Mouse (Mus musculus): ENCODE measurements around the gene Uroc1. TPM values are rescaled to one million over a fixed set of nuclear protein-coding genes. Genes with fewer than 3 reads are reported as not detected.

The Uroc1 gene
- polyA plus RNA-seq, 1 experiment: not detected

GRCm38 (mm10) chr6:90317510-90318258 lies 15.4 kb upstream of the Uroc1 start:
- no peak overlapping the region for H3K27ac ChIP-seq (ENCODE audit: insufficient read depth, low read length)
- 63% methylated on average over 2 of the region's 2 CpGs for WGBS
- TF ChIP-seq CTCF (IDR thresholded peaks at IDR 0.05; ENCODE audit: borderline replicate concordance, insufficient read depth, low read depth, low read length): no peak
- no peak for TF ChIP-seq POLR2A (IDR thresholded peaks at IDR 0.05; ENCODE audit: borderline replicate concordance, insufficient read depth, low read length)
- no peak overlapping the region for H3K4me3 ChIP-seq (replicated peaks; ENCODE audit: insufficient read depth, low read depth, low read length)
- no peaks in the 10 kb centered on the region for H3K4me1 ChIP-seq (ENCODE audit: control insufficient read depth, insufficient read depth, low read length)
- DNase-seq: peak in 1 of 2 experiments; percentile 0
- H3K27me3 ChIP-seq (ENCODE audit: control insufficient read depth, insufficient read depth, low read length): no peaks in the 10 kb centered on the region

- 90% methylated on average over 2 of the region's 2 CpGs for WGBS
- Histone ChIP-seq H3K4me1 (ENCODE audit: control insufficient read depth, insufficient read depth, low read length) (no peaks in the 10 kb centered on the region), H3K27me3 (ENCODE audit: control insufficient read depth, insufficient read depth, low read length) (no peaks in the 10 kb centered on the region), H3K27ac (ENCODE audit: insufficient read depth, low read length) (no peak overlapping the region), H3K4me3 (replicated peaks; ENCODE audit: insufficient read depth, low read depth, low read length) (no peak overlapping the region)
- DNase-seq: no peak
- TF ChIP-seq CTCF (IDR thresholded peaks at IDR 0.05; ENCODE audit: borderline replicate concordance, insufficient read depth, low read depth, low read length) (no peak), POLR2A (IDR thresholded peaks at IDR 0.05; ENCODE audit: borderline replicate concordance, insufficient read depth, low read length) (no peak)
Measured at GRCm38 (mm10) chr6:90319019-90319418, 14.1 kb upstream of the Uroc1 start.

GRCm38 (mm10) chr6:90319475-90320191 lies 13.5 kb upstream of the Uroc1 start:
- H3K27ac ChIP-seq (ENCODE audit: insufficient read depth, low read length): no peak overlapping the region
- no peaks in the 10 kb centered on the region for H3K27me3 ChIP-seq (ENCODE audit: control insufficient read depth, insufficient read depth, low read length)
- WGBS: 36% methylated on average over 7 of the region's 7 CpGs
- no peak overlapping the region for H3K4me3 ChIP-seq (replicated peaks; ENCODE audit: insufficient read depth, low read depth, low read length)
- no peaks in the 10 kb centered on the region for H3K4me1 ChIP-seq (ENCODE audit: control insufficient read depth, insufficient read depth, low read length)
- TF ChIP-seq POLR2A (IDR thresholded peaks at IDR 0.05; ENCODE audit: borderline replicate concordance, insufficient read depth, low read length) (no peak), CTCF (IDR thresholded peaks at IDR 0.05; ENCODE audit: borderline replicate concordance, insufficient read depth, low read depth, low read length) (no peak)
- no peak for DNase-seq

DNA sequence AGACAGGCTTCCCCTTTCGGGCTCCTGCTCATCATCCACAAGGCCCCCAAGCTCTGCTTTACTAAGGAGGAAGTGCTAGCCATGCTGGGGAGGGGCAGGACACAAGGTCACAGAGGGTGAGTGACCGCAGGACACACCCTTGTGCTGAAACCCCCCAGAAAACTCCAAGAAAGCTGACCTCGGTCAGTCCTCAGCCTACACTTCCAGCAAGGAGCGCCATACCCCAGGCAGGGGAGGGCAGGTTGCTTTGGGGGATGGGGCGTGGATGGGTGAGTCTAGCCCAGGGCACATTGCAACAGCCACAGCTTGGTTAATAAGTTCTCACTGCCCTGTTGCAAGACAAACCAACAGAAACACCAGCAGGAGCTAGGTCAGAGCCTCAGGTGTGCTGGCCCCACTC lies 12.7 kb upstream of the Uroc1 start:
- DNase-seq: no peak
- Histone ChIP-seq H3K27ac (ENCODE audit: insufficient read depth, low read length) (no peak overlapping the region), H3K4me1 (ENCODE audit: control insufficient read depth, insufficient read depth, low read length) (no peaks in the 10 kb centered on the region), H3K4me3 (replicated peaks; ENCODE audit: insufficient read depth, low read depth, low read length) (no peak overlapping the region), H3K27me3 (ENCODE audit: control insufficient read depth, insufficient read depth, low read length) (no peaks in the 10 kb centered on the region)
- TF ChIP-seq POLR2A (IDR thresholded peaks at IDR 0.05; ENCODE audit: borderline replicate concordance, insufficient read depth, low read length) (no peak), CTCF (IDR thresholded peaks at IDR 0.05; ENCODE audit: borderline replicate concordance, insufficient read depth, low read depth, low read length) (no peak)
- WGBS: 83% methylated on average over 5 of the region's 5 CpGs

- no peak overlapping the region for H3K4me3 ChIP-seq (replicated peaks; ENCODE audit: insufficient read depth, low read depth, low read length)
- no peaks in the 10 kb centered on the region for H3K4me1 ChIP-seq (ENCODE audit: control insufficient read depth, insufficient read depth, low read length)
- no peak overlapping the region for H3K27ac ChIP-seq (ENCODE audit: insufficient read depth, low read length)
- WGBS: 42% methylated on average over 4 of the region's 4 CpGs
- no peak for DNase-seq
- H3K27me3 ChIP-seq (ENCODE audit: control insufficient read depth, insufficient read depth, low read length): no peaks in the 10 kb centered on the region
- TF ChIP-seq POLR2A (IDR thresholded peaks at IDR 0.05; ENCODE audit: borderline replicate concordance, insufficient read depth, low read length) (no peak), CTCF (IDR thresholded peaks at IDR 0.05; ENCODE audit: borderline replicate concordance, insufficient read depth, low read depth, low read length) (no peak)
Measured at GRCm38 (mm10) chr6:90321811-90322210, 11.3 kb upstream of the Uroc1 start.

GRCm38 (mm10) chr6:90324026-90324425 lies 9.1 kb upstream of the Uroc1 start:
- no peak overlapping the region for H3K27ac ChIP-seq (ENCODE audit: insufficient read depth, low read length)
- 26% methylated on average over 3 of the region's 3 CpGs for WGBS
- no peaks in the 10 kb centered on the region for H3K27me3 ChIP-seq (ENCODE audit: control insufficient read depth, insufficient read depth, low read length)
- DNase-seq: no peak
- H3K4me1 ChIP-seq (ENCODE audit: control insufficient read depth, insufficient read depth, low read length): no peaks in the 10 kb centered on the region
- TF ChIP-seq POLR2A (IDR thresholded peaks at IDR 0.05; ENCODE audit: borderline replicate concordance, insufficient read depth, low read length) (no peak), CTCF (IDR thresholded peaks at IDR 0.05; ENCODE audit: borderline replicate concordance, insufficient read depth, low read depth, low read length) (no peak)
- no peak overlapping the region for H3K4me3 ChIP-seq (replicated peaks; ENCODE audit: insufficient read depth, low read depth, low read length)

GRCm38 (mm10) chr6:90324463-90324862 lies 8.6 kb upstream of the Uroc1 start:
- TF ChIP-seq CTCF (IDR thresholded peaks at IDR 0.05; ENCODE audit: borderline replicate concordance, insufficient read depth, low read depth, low read length) (no peak), POLR2A (IDR thresholded peaks at IDR 0.05; ENCODE audit: borderline replicate concordance, insufficient read depth, low read length) (no peak)
- Histone ChIP-seq H3K27ac (ENCODE audit: insufficient read depth, low read length) (no peak overlapping the region), H3K4me3 (replicated peaks; ENCODE audit: insufficient read depth, low read depth, low read length) (no peak overlapping the region), H3K4me1 (ENCODE audit: control insufficient read depth, insufficient read depth, low read length) (no peaks in the 10 kb centered on the region), H3K27me3 (ENCODE audit: control insufficient read depth, insufficient read depth, low read length) (no peaks in the 10 kb centered on the region)
- WGBS: 70% methylated on average over 3 of the region's 3 CpGs
- DNase-seq: no peak

- H3K27ac ChIP-seq (ENCODE audit: insufficient read depth, low read length): no peak within 1 kb of the TSS
- DNase-seq: no peak
- WGBS: 6% methylated on average over 22 of the region's 22 CpGs
- no peak within 1 kb of the TSS for H3K4me3 ChIP-seq (replicated peaks; ENCODE audit: insufficient read depth, low read depth, low read length)
- TF ChIP-seq POLR2A (IDR thresholded peaks at IDR 0.05; ENCODE audit: borderline replicate concordance, insufficient read depth, low read length) (no peak), CTCF (IDR thresholded peaks at IDR 0.05; ENCODE audit: borderline replicate concordance, insufficient read depth, low read depth, low read length) (no peak)
- H3K4me1 ChIP-seq (ENCODE audit: control insufficient read depth, insufficient read depth, low read length): 0 out of 2 replicates have a peak, but pooled peaks cover 3% of the 10 kb centered on the region
- no peaks in the 10 kb centered on the region for H3K27me3 ChIP-seq (ENCODE audit: control insufficient read depth, insufficient read depth, low read length)
Measured at GRCm38 (mm10) chr6:90324991-90325390, 8.1 kb upstream of the Uroc1 start, which contains the start of gene Chst13. Chst13 (minus strand) TSS chr6:90325185.

Data from cerebellum, adult 2 months (tissue).